Mouse (Mus musculus): ENCODE results near the gene Zbtb38.

- TF ChIP-seq POLR2A (IDR thresholded peaks at IDR 0.05; ENCODE audit: borderline replicate concordance, control insufficient read depth, low read depth, low read length), result no peak
- TF ChIP-seq CTCF (IDR thresholded peaks at IDR 0.05; ENCODE audit: control insufficient read depth, insufficient read depth, low read length), result no peak
Observed at GRCm38 (mm10) chr9:96690461-96690863, 62.2 kb downstream of the Zbtb38 start.
